Mouse (Mus musculus): ENCODE measurements around the gene Tgfbr2. TPM values are rescaled to one million over a fixed set of nuclear protein-coding genes. Genes with fewer than 3 reads are reported as not detected.
A peak's percentile ranks its signal among the peaks of the same experiment; 100 is the strongest.

Gene Tgfbr2
- polyA plus RNA-seq, 1 experiment from 2014 or later, result 9.2 TPM

GRCm38 (mm10) chr9:116091921-116092320 is 83.2 kb downstream of the Tgfbr2 start:
- H3K27me3 ChIP-seq (replicated peaks; ENCODE audit: low read depth, poor library complexity, severe bottlenecking), result no peaks in the 10 kb centered on the region
- no peak overlapping the region for H3K4me3 ChIP-seq
- H3K36me3 ChIP-seq (replicated peaks), result peaks cover 13% of the 10 kb centered on the region; the same call in 1 of the 2 replicates
- peaks cover 11% of the 10 kb centered on the region for H3K4me1 ChIP-seq
- H3K9me3 ChIP-seq, result no peaks in the 10 kb centered on the region
- WGBS, result 78% methylated on average over 5 of the region's 5 CpGs
- no peak for DNase-seq (ENCODE audit: low spot score)
- H3K27ac ChIP-seq (replicated peaks), result no peak overlapping the region

- Histone ChIP-seq H3K36me3 (replicated peaks) (peaks cover 13% of the 10 kb centered on the region; the same call in 1 of the 2 replicates), H3K27me3 (replicated peaks; ENCODE audit: low read depth, poor library complexity, severe bottlenecking) (no peaks in the 10 kb centered on the region), H3K4me3 (no peak overlapping the region), H3K4me1 (peaks cover 5% of the 10 kb centered on the region), H3K9me3 (no peaks in the 10 kb centered on the region), H3K27ac (replicated peaks) (no peak overlapping the region)
- no peak for DNase-seq (ENCODE audit: low spot score)
- 86% methylated on average over 7 of the region's 7 CpGs for WGBS
Measured at GRCm38 (mm10) chr9:116091101-116091841, 83.9 kb downstream of the Tgfbr2 start.

- no peak overlapping the region for H3K4me3 ChIP-seq
- H3K27me3 ChIP-seq (replicated peaks; ENCODE audit: low read depth, poor library complexity, severe bottlenecking), result no peaks in the 10 kb centered on the region
- 92% methylated on average over 9 of the region's 9 CpGs for WGBS
- no peaks in the 10 kb centered on the region for H3K4me1 ChIP-seq
- no peak for DNase-seq (ENCODE audit: low spot score)
- no peak overlapping the region for H3K27ac ChIP-seq (replicated peaks)
- H3K36me3 ChIP-seq (replicated peaks), result peaks cover 13% of the 10 kb centered on the region; the same call in 1 of the 2 replicates
- no peaks in the 10 kb centered on the region for H3K9me3 ChIP-seq
Measured at GRCm38 (mm10) chr9:116090296-116090695, 84.9 kb downstream of the Tgfbr2 start.

GRCm38 (mm10) chr9:116088912-116089311 is 86.2 kb downstream of the Tgfbr2 start:
- DNase-seq (ENCODE audit: low spot score), result no peak
- 90% methylated on average over 9 of the region's 9 CpGs for WGBS
- Histone ChIP-seq H3K9me3 (no peaks in the 10 kb centered on the region), H3K4me1 (no peaks in the 10 kb centered on the region), H3K27me3 (replicated peaks; ENCODE audit: low read depth, poor library complexity, severe bottlenecking) (no peaks in the 10 kb centered on the region), H3K27ac (replicated peaks) (no peak overlapping the region), H3K4me3 (no peak overlapping the region), H3K36me3 (replicated peaks) (peaks cover 13% of the 10 kb centered on the region; the same call in 1 of the 2 replicates)

- peak; percentile 80 for DNase-seq (ENCODE audit: low spot score)
- no peak overlapping the region for H3K4me3 ChIP-seq
- H3K9me3 ChIP-seq, result no peaks in the 10 kb centered on the region
- H3K27me3 ChIP-seq (replicated peaks; ENCODE audit: low read depth, poor library complexity, severe bottlenecking), result no peaks in the 10 kb centered on the region
- H3K36me3 ChIP-seq (replicated peaks), result peaks cover 13% of the 10 kb centered on the region; the same call in 1 of the 2 replicates
- WGBS, result 34% methylated on average over 5 of the region's 5 CpGs
- no peak overlapping the region for H3K27ac ChIP-seq (replicated peaks)
- no peaks in the 10 kb centered on the region for H3K4me1 ChIP-seq
Measured at GRCm38 (mm10) chr9:116087880-116088279, 87.3 kb downstream of the Tgfbr2 start.

GRCm38 (mm10) chr9:116087263-116087662 is 87.9 kb downstream of the Tgfbr2 start:
- Histone ChIP-seq H3K4me1 (no peaks in the 10 kb centered on the region), H3K9me3 (no peaks in the 10 kb centered on the region), H3K4me3 (no peak overlapping the region), H3K27me3 (replicated peaks; ENCODE audit: low read depth, poor library complexity, severe bottlenecking) (no peaks in the 10 kb centered on the region), H3K36me3 (replicated peaks) (peaks cover 13% of the 10 kb centered on the region; the same call in 1 of the 2 replicates), H3K27ac (replicated peaks) (no peak overlapping the region)
- no peak for DNase-seq (ENCODE audit: low spot score)
- WGBS, result 93% methylated on average over 5 of the region's 5 CpGs

GRCm38 (mm10) chr9:116085999-116086398 is 89.2 kb downstream of the Tgfbr2 start:
- Histone ChIP-seq H3K27ac (replicated peaks) (no peak overlapping the region), H3K36me3 (replicated peaks) (peaks cover 9% of the 10 kb centered on the region; the same call in 1 of the 2 replicates), H3K9me3 (no peaks in the 10 kb centered on the region), H3K4me1 (no peaks in the 10 kb centered on the region), H3K4me3 (no peak overlapping the region), H3K27me3 (replicated peaks; ENCODE audit: low read depth, poor library complexity, severe bottlenecking) (no peaks in the 10 kb centered on the region)
- DNase-seq (ENCODE audit: low spot score), result no peak
- WGBS, result 90% methylated on average over 6 of the region's 6 CpGs

- H3K27me3 ChIP-seq (replicated peaks; ENCODE audit: low read depth, poor library complexity, severe bottlenecking), result no peaks in the 10 kb centered on the region
- H3K4me3 ChIP-seq, result no peak overlapping the region
Measured at GRCm38 (mm10) chr9:116084324-116084931, 90.7 kb downstream of the Tgfbr2 start.

GRCm38 (mm10) chr9:116083726-116084323 is 91.3 kb downstream of the Tgfbr2 start:
- H3K27ac ChIP-seq (replicated peaks), result no peak overlapping the region
- H3K9me3 ChIP-seq, result no peaks in the 10 kb centered on the region
- DNase-seq (ENCODE audit: low spot score), result no peak
- no peaks in the 10 kb centered on the region for H3K4me1 ChIP-seq
- WGBS, result 91% methylated on average over 8 of the region's 8 CpGs
- H3K36me3 ChIP-seq (replicated peaks), result no peaks in the 10 kb centered on the region
- H3K4me3 ChIP-seq, result no peak overlapping the region
- no peaks in the 10 kb centered on the region for H3K27me3 ChIP-seq (replicated peaks; ENCODE audit: low read depth, poor library complexity, severe bottlenecking)

More at GRCm38 (mm10) chr9:116084324-116084931, 90.7 kb downstream of the Tgfbr2 start:
- no peak overlapping the region for H3K27ac ChIP-seq (replicated peaks)
- H3K4me1 ChIP-seq, result no peaks in the 10 kb centered on the region
- H3K36me3 ChIP-seq (replicated peaks), result no peaks in the 10 kb centered on the region
- WGBS, result 91% methylated on average over 12 of the region's 12 CpGs
- H3K9me3 ChIP-seq, result no peaks in the 10 kb centered on the region
- DNase-seq (ENCODE audit: low spot score), result no peak

- 92% methylated on average over 5 of the region's 5 CpGs for WGBS
Measured at GRCm38 (mm10) chr9:116083300-116083699, 91.9 kb downstream of the Tgfbr2 start.

GRCm38 (mm10) chr9:116081781-116082180 is 93.4 kb downstream of the Tgfbr2 start:
- no peak for DNase-seq (ENCODE audit: low spot score)
- Histone ChIP-seq H3K27me3 (replicated peaks; ENCODE audit: low read depth, poor library complexity, severe bottlenecking) (no peaks in the 10 kb centered on the region), H3K36me3 (replicated peaks) (no peaks in the 10 kb centered on the region), H3K9me3 (no peaks in the 10 kb centered on the region), H3K27ac (replicated peaks) (no peak overlapping the region), H3K4me1 (0 out of 2 replicates have a peak, but pooled peaks cover 3% of the 10 kb centered on the region), H3K4me3 (no peak overlapping the region)
- WGBS, result 87% methylated on average over 4 of the region's 4 CpGs

More at GRCm38 (mm10) chr9:116083300-116083699, 91.9 kb downstream of the Tgfbr2 start:
- Histone ChIP-seq H3K9me3 (no peaks in the 10 kb centered on the region), H3K27ac (replicated peaks) (no peak overlapping the region), H3K4me1 (no peaks in the 10 kb centered on the region), H3K36me3 (replicated peaks) (no peaks in the 10 kb centered on the region), H3K27me3 (replicated peaks; ENCODE audit: low read depth, poor library complexity, severe bottlenecking) (no peaks in the 10 kb centered on the region), H3K4me3 (no peak overlapping the region)
- DNase-seq (ENCODE audit: low spot score), result no peak

GRCm38 (mm10) chr9:116077419-116077818 is 97.7 kb downstream of the Tgfbr2 start:
- WGBS, result 94% methylated on average over 2 of the region's 2 CpGs
- no peaks in the 10 kb centered on the region for H3K36me3 ChIP-seq (replicated peaks)
- H3K27me3 ChIP-seq (replicated peaks; ENCODE audit: low read depth, poor library complexity, severe bottlenecking), result no peaks in the 10 kb centered on the region
- H3K4me1 ChIP-seq, result 0 out of 2 replicates have a peak, but pooled peaks cover 3% of the 10 kb centered on the region
- no peaks in the 10 kb centered on the region for H3K9me3 ChIP-seq
- no peak for DNase-seq (ENCODE audit: low spot score)
- H3K27ac ChIP-seq (replicated peaks), result no peak overlapping the region
- no peak overlapping the region for H3K4me3 ChIP-seq
